Mouse (Mus musculus) ES-Bruce4 (cell line): Measurements from ENCODE around the gene Smg1.

Experiments used
- CTCF ChIP-seq: IDR thresholded peaks from one replicate; pipeline ENCODE4 v1.8.1; 2011; ENCODE audit warnings: low read depth, low read length
- EP300 ChIP-seq: IDR thresholded peaks from 2 replicates; pipeline ENCODE4 v1.6.1; 2011; ENCODE audit warnings: low read depth, low read length; ENCODE audit not compliant: insufficient read depth
- POLR2A ChIP-seq: IDR thresholded peaks from one replicate; pipeline ENCODE4 v1.8.1; 2011; ENCODE audit warnings: low read length; ENCODE audit not compliant: insufficient read depth

- TF ChIP-seq CTCF (no peak), POLR2A (no peak), EP300 (no peak)
Measured at GRCm38 (mm10) chr7:118242911-118243412, 508 bp downstream of the Smg1 start.
